Mouse (Mus musculus) lung, adult 2 months (tissue): Measurements from ENCODE around the gene Ces1f.

Source experiments
- CTCF ChIP-seq: fragments of 200-500 bp; IDR thresholded peaks from 2 replicates; pipeline ENCODE4 v1.5.1; 2011; ENCODE audit warnings: mild to moderate bottlenecking, low read length, control low read depth; ENCODE audit not compliant: insufficient read depth
- POLR2A ChIP-seq: fragments of 200-500 bp; IDR thresholded peaks from 2 replicates; pipeline ENCODE4 v1.6.1; 2011; ENCODE audit warnings: low read depth, mild to moderate bottlenecking, control low read depth, low read length, borderline replicate concordance; ENCODE audit errors: extremely low read depth

- no peak for TF ChIP-seq CTCF
- no peak for TF ChIP-seq POLR2A
Measured at GRCm38 (mm10) chr8:93239884-93240283, 39.7 kb downstream of the Ces1f start.
